Mouse (Mus musculus): ENCODE data around the gene Mrln. TPM values are rescaled to one million over a fixed set of nuclear protein-coding genes. Genes with fewer than 3 reads are reported as not detected.
"Not testable (repeated sequence)": the region's sequence is repeated elsewhere in the genome, so short reads cannot be mapped to it uniquely, and the experiment has no call there.

Gene Mrln
- total RNA-seq, 2 experiments from 2014 or later = 3.0 to 3.8 TPM

DNA sequence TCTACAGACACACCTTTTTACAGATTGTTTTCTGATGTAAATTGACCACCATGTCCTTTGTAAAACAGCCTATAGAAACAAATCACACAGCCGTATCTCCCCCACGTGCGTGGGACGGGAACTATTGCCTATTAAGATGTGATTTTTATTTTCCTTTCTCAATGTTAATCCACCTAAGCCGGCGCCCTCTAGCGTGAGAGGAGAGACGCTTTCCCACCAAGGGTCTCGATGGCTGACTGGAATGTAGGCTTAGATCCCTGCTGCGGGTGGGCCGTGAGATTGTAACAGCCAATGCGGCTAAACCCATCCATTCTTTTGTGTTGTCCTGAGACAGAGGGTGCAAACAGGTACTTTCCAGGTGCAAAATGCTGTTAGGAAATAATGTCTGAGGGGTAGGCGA lies 14.6 kb upstream of the Mrln start:
- no peak for DNase-seq (ENCODE audit: low spot score)
- intact Hi-C loops (cut with DNase I) = no loop called here

DNA sequence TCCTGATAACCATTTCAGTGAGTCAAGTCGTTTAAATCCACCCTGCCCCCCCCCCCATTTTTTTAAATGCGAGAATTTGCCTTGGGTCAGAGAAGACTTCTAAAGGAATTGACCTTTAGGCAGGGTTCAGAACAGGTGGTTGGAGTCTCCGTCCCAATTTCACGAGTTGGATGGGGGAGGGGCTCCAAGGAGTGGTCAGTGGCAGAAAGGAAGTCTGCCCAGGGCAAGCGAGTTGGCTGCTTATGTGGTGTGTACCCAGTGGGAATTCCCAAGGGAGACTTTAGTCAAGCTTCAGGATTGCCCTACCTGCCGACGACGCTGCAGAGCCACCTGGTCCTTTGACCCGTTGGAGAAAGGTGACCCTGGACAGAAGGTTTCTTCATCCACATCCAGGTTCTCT lies 10.2 kb upstream of the Mrln start:
- intact Hi-C loops (cut with DNase I) = no loop called here
- DNase-seq (ENCODE audit: low spot score) = no peak

DNA sequence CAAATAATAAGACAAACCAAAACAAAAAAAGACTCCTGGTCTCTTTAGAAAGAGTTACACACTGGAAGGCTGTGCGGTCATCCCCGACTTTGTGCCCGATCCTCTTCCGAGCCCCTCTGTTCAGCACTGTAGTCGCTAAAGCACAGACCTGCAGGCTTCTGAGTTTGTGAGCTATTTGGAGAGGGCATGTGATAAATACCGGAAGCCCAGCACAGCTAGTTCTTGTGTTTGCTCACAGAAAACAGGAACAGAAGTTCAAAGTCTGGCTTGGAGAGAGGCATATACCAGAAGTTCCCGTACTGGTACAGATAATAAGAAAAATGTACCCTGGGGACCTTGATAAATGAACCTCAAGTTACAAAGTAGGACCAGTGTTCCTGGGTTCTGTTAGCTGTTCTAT lies 9.2 kb upstream of the Mrln start:
- DNase-seq (ENCODE audit: low spot score) = no peak
- intact Hi-C loops (cut with DNase I) = loop anchor here (5.0 kb wide), 1 partner anchor 47 kb away; no protein-coding TSS in a partner anchor

DNA sequence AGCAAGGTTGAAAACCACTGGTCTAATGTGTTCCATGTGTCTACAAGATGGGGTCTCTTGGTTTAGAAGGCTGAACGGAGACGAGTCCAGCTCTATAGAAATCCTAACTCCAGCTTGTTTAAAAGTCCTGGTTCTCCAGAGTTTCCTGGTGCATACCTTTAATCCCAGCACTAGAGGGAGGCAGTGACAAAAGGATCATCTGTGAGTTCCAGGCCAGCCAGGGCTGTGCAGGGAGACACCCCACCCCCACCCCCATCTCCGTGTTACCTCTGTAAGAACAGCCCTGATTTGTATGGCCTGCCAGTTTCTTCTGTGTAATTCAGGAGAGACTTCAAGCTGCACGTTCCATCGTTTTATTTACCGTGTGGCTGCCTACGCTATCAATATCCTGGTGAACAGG lies 8.7 kb upstream of the Mrln start:
- intact Hi-C loops (cut with DNase I) = loop anchor here (2.0 to 5.0 kb wide), 2 partner anchors 47 to 101 kb away; no protein-coding TSS in a partner anchor
- DNase-seq (ENCODE audit: low spot score) = no peak

DNA sequence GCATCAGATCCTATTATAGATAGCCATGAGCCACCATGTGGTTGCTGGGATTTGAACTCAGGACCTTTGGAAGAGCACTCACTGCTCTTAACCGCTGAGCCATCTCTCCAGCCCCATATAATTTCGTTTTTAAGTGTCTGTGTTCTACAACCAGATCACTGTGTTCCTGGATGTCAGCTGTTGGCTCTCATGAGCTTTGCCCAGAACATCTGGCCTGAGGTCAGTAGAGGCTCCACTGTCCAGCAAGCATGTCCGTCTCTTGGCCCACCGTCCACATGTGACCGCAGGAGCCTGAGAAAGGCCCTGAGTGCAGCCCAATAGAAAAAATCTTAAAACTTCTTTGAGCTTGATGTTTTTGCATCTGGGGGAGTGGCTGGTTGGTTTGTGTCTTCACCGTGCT lies 7.8 kb upstream of the Mrln start:
- intact Hi-C loops (cut with DNase I) = loop anchor here (2.0 to 5.0 kb wide), 2 partner anchors 46 to 100 kb away; no protein-coding TSS in a partner anchor
- DNase-seq (ENCODE audit: low spot score) = peak; percentile 20

DNA sequence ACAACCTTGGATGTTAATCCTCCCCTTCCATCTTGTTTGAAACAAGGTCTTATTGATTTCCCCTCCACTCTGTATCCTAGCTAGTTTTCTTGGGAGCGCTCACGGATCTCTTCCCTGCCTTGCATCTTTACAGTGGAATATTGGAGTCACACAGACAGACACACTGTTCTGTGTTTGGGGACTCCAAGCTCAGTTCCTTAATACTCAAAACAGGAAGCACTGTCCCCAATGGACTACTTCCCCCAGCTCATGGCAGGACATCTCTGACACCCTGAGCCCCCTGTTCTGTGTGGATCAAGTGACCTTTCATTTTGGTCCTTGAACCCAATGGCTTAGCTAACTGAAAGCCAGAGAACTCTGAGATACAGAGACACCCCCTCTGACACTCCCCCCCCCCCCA lies 6.9 kb upstream of the Mrln start:
- intact Hi-C loops (cut with DNase I) = loop anchor here (2.0 to 5.0 kb wide), 2 partner anchors 45 to 99 kb away; no protein-coding TSS in a partner anchor
- DNase-seq (ENCODE audit: low spot score) = no peak

DNA sequence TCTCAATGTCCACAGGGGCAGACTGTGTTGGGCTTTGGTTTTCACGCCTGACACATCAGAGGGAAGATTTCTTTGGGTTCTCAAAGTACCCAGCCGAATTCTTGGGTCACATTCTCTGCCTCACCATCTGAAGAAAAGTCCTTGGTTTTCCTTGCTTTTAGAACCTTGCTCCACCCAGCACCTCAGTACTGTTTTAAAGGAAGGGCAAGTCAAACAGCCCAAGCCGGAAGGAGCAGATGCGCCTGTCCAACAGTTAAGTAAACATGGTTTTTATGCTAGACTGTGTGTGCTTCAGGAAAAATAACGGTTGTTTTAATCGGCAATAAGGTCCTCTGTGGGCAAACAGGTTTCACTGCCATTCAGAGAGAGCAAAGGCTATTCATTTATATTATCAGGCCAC lies 6.5 kb upstream of the Mrln start:
- no peak for DNase-seq (ENCODE audit: low spot score)
- intact Hi-C loops (cut with DNase I) = loop anchor here (5.0 kb wide), 1 partner anchor 44 kb away; no protein-coding TSS in a partner anchor

DNA sequence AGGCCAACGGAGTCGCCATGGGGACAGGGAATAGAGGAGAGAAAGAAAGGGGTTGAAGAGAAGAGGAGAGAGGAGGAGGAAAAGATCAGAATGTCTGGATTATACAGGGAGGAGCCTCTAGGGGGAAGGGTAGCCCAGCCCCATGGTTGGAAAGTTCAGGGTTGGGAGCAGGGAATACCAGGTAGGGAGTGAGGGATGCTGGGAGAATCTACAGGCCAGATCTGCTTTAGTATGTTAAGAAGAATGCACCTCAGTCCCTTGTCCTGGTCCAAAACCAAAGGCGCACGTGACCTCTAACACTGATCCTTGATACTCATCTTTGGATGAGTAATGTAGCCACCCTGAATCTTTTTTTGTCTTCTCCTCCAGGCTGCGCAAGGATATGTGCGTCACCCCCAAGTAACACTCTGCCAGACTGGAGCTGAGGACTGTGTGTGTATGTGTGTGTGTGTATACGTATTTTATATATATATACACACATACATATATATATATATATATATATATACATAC lies 5.5 kb upstream of the Mrln start:
- intact Hi-C loops (cut with DNase I) = loop anchor here (5.0 kb wide), 1 partner anchor 43 kb away; no protein-coding TSS in a partner anchor
- DNase-seq (ENCODE audit: low spot score) = no peak

DNA sequence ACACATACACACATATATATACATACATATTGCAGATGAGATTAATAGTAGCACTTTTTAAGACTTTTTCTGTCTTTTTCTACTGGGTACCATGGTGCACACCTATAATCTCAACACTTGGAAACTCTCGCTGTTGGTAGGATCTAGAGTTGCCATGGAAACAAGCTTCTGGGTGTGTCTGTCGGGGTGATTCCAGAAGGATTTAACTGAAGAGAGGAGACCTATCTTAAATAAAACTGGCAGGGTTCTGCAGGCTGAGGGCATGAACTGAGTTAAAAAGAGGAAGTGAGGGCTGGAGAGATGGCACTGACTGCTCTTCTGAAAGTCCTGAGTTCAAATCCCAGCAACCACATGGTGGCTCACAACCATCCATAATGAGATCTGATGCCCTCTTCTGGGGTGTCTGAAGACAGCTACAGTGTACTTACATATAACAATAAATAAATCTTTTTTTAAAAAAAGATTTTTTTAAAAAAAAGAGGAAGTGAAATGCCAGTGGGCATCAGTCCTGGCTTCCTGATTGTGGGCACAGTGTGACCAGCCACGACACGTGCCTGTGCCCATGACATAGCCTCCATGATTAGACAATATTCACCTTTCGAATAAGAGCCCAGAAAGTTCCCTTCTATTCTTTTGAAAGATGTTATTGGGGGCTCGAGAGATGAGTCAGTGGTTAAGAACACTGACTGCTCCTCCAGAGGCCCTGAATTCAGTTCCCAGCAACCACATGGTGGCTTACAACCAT lies 4.8 kb upstream of the Mrln start:
- no peak for DNase-seq (ENCODE audit: low spot score)
- intact Hi-C loops (cut with DNase I) = loop anchor here (5.0 kb wide), 1 partner anchor 43 kb away; no protein-coding TSS in a partner anchor

DNA sequence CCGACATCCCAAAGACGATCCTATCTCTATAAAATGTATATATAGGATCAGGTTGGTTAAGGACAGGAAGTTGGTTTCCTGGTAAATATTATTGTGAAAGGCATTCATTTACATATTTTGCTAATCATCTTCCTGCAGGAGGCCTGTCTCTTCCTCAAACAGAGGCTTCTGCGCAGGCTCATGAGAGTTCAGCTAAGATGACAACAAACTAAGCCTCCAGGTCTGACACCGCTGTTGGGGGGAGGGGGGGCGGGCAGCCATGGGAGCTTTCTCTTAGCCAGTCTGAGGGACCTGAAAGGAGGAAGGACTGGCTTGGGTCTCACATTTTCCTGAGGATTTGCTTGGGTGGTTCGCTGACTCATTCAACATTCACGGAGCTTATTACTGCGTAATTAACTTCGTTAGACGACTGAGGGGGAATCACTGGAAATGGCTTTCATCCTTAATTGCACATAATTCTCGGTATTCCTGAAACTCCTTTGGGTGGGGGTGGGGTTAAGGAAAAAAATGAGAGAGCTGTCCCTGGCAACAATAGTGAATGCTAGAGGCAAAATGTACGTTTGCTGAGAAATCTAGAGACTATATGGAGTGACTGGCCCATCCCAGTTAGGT lies 3.5 kb upstream of the Mrln start:
- no peak for DNase-seq (ENCODE audit: low spot score)
- intact Hi-C loops (cut with DNase I) = no loop called here

DNA sequence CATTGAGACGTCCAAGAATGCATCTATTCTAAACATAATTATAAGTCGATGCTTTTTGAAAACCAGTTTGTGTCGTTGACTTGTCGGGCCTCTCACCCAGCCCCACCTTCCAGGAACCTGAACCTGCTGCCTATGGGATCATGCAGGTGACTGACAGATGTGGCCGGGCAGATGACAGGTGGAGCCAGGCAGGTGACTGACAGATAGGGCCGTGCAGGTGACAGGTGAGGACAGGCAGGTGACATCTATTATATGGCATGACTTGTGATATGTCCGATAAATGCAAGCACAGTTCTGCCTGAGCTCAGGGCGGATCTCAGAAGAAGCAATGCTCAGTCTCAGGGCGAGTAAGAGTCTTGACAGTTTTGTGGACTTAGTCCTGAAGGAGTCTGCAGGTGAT lies 6.8 kb downstream of the Mrln start:
- intact Hi-C loops (cut with DNase I) = no loop called here
- no peak for DNase-seq (ENCODE audit: low spot score)

DNA sequence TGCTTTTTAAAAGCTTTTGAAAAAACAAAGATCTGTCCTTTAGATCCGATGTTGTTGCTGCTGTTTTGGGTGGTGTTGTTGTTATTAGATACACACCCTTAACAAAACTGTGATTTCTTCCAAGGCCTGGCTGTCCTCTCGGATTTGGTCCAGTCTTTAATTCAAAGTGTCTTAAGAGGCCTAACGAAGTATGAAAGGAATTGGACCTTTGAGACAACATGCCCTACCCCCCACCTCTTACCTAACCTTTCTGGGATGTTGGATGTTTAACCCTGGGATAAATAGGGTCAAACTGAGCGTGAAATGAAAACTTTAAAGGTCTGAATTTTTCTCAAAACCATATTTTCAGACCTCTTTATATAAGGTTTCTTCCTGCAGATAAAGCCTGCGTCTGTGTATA lies 16.5 kb downstream of the Mrln start:
- intact Hi-C loops (cut with DNase I) = no loop called here
- no peak for DNase-seq (ENCODE audit: low spot score)

DNA sequence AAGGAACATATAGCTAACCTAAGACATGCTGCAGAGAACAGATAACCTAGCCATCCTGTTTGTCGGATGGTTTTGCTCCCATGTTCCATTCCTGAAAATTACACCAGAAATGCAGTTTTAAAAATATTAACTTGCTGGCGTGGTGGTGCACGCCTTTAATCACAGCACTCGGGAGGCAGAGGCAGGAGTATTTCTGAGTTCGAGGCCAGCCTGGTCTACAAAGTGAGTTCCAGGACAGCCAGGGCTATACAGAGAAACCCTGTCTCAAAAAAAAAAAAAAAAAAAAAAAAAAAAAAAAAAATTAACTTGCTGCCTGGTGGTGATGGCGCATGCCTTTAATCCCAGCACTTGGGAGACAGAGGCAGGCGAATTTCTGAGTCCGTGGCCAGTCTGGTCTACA lies 17.8 kb downstream of the Mrln start:
- DNase-seq (ENCODE audit: low spot score); intact Hi-C loops (cut with DNase I): not testable (repeated sequence)

DNA sequence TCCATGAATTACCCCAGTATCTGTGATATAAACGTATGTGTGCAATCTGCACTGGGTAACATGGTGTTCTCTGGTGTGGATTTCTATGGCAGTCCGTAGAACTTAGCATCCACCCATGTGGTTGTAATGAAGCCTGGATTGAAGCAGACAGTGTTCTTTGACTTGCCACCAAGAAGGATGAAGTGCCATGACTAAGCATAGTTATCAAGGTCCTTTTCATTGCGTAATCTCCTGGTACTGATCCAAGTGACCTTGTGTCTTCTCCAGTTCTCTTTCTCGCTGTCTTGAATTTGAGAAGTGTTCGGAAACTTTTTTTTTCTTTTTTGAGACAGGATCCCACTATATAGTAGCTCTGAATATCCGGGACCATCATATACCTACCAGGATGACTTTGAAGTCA lies 20.1 kb downstream of the Mrln start:
- no peak for DNase-seq (ENCODE audit: low spot score)
- intact Hi-C loops (cut with DNase I) = no loop called here

DNA sequence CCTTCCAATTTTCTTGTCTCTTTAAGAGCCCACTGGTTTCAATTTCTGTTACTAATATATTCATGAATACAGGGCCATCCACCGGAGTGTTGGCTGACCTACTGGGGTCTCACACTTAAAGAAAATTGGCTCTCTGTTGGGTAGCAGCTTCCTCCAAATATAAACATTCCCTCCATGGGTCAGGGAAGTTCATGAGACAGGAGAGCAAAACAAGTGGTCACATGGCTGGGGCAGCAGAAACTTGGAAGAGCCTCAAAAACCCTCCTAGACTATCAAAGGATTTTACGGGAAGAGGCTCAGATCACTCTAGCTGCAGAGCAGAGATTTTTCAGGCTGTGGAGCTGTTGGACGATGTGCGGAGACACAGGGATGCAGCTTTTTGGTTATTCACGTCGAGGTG lies 21.3 kb downstream of the Mrln start:
- DNase-seq (ENCODE audit: low spot score) = no peak
- intact Hi-C loops (cut with DNase I) = no loop called here

DNA sequence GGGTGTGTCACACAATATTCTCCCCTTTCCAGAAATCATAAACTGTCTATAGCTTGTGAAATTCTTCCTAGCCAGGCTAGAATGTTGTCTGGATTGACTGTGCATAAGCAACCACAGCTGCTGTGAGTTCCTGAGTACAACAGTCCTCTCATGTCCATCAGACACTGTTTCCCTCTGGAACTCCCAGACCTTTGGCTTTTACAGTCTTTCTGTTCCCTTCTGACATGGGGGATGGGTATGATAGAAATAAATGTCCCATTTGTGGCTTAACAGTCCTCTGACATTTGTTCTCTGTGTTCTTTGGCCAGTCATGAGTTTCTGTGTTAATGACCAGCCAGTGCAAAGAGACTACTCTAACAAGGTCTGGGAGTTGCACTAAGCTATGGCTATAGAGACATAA lies 22.1 kb downstream of the Mrln start:
- DNase-seq (ENCODE audit: low spot score) = no peak
- intact Hi-C loops (cut with DNase I) = no loop called here

DNA sequence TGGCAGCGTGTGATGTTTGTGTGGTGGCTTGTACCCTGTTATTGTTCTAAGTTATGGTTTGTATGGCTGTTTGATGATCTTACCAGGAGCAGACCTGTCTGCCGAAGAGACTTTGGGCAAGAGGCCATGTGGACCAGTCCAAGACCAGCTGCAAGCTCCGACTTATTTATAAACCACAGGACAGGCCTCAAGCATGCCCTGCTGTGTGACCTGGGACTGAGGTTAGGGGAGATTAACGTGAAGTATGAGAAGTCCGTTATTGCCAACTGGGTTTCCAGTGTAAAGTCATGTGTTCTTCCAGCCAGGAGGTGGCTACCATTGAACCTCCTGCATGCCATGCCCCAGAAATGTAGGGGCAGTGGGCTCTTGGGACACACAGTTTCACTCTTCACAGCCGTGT lies 25.9 kb downstream of the Mrln start:
- DNase-seq (ENCODE audit: low spot score) = no peak
- intact Hi-C loops (cut with DNase I) = no loop called here

DNA sequence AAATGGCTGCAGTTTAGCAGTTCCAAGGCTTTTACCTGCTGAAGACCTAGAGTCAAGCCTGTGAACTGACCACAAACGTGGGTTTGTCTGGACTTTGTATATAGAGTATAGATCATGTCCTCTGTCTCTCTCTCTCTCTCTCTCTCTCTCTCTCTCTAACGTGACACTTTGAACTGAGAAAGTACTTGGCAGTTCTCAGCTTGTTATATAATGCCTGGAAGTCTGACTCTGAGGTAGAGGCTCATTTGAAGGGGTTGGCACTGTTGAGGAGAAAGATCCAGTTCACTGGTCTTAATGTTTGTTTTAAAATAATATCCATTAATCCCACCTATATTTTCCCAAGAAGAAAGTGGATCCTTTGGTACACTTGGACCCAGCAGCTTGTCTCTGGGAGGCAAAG lies 33.5 kb downstream of the Mrln start:
- intact Hi-C loops (cut with DNase I) = no loop called here

DNA sequence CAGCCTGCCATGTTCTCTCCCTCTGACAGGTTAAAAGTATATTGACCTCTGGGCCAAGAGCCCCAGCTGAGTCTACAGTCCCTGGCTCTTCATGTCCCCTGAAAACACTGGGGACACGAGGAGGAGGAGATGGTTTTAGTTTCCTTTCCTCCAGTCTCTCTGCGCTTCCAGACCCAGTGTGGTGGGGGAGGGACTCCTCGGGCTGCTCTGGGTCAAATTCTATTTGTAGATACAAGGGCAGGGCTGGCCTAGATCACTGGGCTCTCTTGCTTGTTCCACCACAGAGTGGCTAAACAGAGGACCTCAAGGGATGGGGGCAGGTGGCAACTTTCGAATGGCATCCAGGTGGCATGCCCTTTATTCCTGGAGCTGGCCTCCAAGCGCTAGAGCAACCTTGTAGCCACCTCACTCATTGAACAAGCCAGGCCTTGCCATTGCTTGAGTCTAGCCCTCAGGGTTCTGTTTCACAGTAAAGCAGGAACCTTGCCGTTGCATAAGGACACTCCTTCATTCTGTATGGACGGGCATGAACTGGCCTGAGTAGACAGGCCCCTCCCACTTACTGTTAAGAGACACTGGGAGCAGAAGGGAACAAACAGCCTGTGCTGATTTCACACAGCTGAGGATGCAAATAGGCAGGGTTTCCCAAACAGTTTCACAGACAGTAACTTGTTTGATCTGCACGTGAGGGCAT lies 38.4 kb downstream of the Mrln start:
- intact Hi-C loops (cut with DNase I) = loop anchor here (5.0 kb wide), 1 partner anchor 46 kb away; no protein-coding TSS in a partner anchor
- DNase-seq (ENCODE audit: low spot score) = no peak

More for the DNA sequence above, 33.5 kb downstream of the Mrln start:
- DNase-seq (ENCODE audit: low spot score) = no peak

DNA sequence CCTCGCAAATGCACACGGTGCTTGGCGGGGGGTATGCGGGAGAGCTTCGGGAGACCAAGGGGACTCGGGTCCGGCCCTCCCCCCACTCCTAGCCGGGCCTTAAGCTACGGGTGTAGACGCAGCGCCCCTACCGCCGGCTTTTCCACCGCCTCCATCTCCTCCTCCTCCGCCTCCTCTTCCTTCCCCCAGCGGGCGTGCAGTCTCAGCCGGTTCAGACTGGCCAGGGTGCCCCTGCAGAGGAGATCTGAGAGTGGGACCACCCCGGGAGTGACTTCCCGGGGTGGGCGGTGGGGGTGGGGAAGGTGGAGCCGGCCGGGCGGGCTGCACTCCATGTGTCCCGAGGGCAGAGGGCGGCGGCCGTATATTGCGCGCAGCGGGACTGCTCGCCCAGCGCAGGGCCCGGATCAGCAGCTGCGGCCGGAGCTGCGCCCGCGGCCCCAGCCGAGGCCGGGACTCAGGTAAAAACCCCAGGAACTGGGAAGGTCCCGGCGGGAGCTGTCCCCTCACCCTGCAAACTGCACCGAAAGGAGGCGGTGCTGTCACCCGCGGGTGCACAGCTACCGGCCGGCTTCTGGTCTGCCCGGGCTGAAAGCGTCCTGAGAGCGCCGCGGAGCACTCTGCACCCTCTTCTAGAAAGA lies 40.6 kb downstream of the Mrln start, which contains the start of gene Slc16a9:
Gene Slc16a9, plus strand, starts transcription at position 180 of the 638 bp plus-strand sequence.
- intact Hi-C loops (cut with DNase I) = loop anchor here (5.0 kb wide), 2 partner anchors 48 to 52 kb away; no protein-coding TSS in a partner anchor

More for the DNA sequence above, 40.6 kb downstream of the Mrln start, which contains the start of gene Slc16a9:
- DNase-seq (ENCODE audit: low spot score) = peak; percentile 35

All from heart, postnatal 25 days (tissue).